Mouse (Mus musculus) stomach, postnatal 0 days (tissue): ENCODE results near the gene Hip1r.

Source experiments
- CTCF ChIP-seq: IDR thresholded peaks from 2 replicates; pipeline ENCODE4 v1.5.1; 2016; ENCODE audit warnings: antibody characterized with exemption, low read depth, mild to moderate bottlenecking, moderate library complexity
- EP300 ChIP-seq: optimal IDR thresholded peaks from 2 replicates; pipeline ENCODE3; 2016; ENCODE audit warnings: antibody characterized with exemption

DNA sequence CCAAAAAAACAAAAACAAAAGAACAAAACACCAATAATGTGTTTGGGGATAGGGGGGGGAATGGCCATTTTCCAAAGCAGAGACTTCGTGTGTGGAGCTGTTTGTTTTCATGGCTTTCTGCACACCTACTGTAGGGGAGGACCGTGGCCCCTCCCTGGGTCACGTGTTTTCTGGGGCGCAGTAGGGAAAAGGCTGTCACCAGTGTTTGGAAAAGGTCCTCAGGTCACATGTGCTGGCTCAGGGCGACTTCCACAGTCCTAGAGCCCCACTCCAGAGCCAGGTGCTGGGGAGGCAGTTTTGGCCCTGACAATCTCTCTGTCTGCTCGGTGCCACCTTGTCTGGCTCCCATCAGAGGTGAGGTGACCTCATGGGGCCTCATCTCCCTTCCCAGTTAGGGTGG lies 22.0 kb downstream of the Hip1r start:
- TF ChIP-seq CTCF = no peak
- no peak for TF ChIP-seq EP300
